Mouse (Mus musculus) thymus, postnatal 10 days (tissue): ENCODE results near the gene Cd151.

Source experiments
- DNase-seq, 2 experiments: peaks; one replicate each; pipeline ENCODE4 v3.0.0; 2021; ENCODE audit warnings: low spot score in 2 of 2

Cd151 gene

GRCm38 (mm10) chr7:141457986-141458660, 9.1 kb upstream of the Cd151 start:
- DNase-seq = peak in 1 of 2 experiments; percentile 56

DNA sequence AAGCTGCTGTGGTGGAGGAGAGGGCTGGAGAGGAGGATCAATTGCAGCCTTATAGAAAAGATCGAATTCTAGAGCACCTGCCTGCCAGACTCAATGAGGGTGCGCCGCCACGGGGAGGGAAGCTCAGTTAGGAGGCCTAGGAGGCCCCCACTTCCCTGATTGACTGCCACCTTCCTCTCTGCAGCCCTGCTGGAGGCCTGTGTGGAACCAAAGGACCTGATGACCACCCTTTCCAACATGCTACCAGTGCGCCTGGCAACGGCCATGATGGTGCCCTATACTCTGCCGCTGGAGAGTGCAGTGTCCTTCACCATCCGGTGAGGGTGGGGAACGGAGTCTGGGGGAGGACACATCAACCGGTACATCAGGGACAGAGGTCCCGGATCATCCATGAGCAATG, 8.5 kb upstream of the Cd151 start:
- no peak for DNase-seq

DNA sequence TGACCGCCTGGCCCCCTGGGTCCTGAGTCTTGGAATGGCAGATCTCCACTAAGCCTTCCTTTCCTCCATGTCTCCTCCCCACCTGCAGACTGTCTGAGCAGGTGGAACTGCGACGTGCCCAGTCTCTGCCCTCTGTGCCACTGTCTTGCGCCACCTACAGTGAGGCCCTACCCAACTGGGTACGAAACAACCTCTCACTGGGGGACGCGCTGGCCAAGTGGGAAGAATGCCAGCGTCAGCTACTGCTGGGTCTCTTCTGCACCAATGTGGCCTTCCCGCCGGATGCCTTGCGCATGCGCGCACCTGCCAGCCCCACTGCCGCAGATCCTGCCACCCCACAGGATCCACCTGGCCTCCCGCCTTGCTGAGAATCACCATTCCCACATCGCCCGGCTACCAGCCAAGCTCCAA, 7.9 kb upstream of the Cd151 start:
- DNase-seq = no peak

- no peak for DNase-seq
Observed at GRCm38 (mm10) chr7:141460001-141460390, 7.2 kb upstream of the Cd151 start.

DNA sequence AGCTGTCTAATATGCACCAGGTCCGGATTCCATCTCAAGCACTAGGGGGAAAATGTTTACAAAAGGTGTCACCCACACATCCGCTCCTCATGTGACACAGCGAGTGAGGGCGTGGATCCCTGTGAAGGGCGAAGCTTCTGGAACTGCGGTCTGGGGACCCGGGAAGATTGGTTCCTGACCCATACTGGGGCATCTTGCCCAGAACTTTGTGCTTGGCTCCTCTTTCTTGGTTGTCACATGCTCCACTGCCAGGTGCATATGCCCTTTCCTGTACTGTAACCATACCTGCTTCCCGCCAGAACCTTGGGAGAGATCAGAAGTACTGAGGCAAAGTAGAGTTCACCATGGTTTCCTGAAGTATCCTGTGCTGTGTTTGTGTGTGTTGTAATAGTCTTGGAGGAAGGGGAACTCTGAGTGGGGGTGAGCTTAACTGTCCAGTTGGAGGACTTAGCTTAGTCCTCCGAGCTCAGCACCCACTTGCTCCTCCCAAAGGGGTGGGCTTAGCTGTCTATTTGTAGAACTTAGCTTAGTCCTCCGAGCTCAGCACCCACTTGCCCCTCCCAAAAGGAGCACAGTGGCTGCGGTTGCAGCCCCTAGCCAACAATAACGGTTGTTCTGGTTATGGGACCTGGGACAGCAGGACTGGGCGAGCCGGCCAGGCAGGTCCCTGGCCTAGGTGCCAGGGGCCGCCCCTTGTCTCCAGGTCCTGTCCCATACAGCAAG, 6.6 kb upstream of the Cd151 start, which contains the start of gene Cracr2b:
TSS of gene Cracr2b (plus strand) at position 704 of the 723 bp plus-strand sequence.
- DNase-seq = no peak

- DNase-seq = no peak
Observed at GRCm38 (mm10) chr7:141461521-141462332, 5.5 kb upstream of the Cd151 start.

GRCm38 (mm10) chr7:141462333-141462821, 4.8 kb upstream of the Cd151 start:
- no peak for DNase-seq

GRCm38 (mm10) chr7:141463824-141464602, 3.2 kb upstream of the Cd151 start:
- DNase-seq = no peak

DNA sequence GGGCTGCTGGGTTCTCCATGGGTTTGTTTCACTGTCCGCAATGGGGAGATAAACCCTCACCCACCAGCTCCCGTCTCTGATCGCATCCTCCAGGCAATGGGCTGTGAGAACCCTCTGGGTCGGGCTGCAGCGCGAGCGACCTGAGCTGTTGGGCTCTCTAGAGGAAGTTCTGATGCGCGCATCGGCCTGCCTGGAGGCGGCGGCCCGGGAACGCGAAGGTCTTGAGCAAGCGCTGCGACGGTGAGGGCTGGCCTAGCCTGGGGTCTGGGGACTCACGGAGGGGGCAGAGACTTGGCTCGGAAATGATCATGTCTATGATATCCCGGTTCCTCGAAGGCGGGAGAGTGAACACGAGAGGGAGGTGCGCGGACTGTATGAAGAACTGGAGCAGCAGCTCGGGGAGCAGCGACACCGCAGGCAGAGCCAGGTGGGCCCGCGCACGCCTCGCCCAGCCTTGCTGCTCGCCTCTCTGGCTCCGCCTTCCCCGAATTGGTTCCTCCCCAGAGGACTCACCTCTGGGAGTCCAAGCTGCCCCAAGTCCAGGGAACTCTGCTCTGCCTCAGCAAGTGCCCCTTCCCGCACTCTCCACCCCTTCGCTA, 2.5 kb upstream of the Cd151 start:
- DNase-seq = peak in 1 of 2 experiments; percentile 45

GRCm38 (mm10) chr7:141465388-141466044, 1.7 kb upstream of the Cd151 start:
- DNase-seq = no peak

DNA sequence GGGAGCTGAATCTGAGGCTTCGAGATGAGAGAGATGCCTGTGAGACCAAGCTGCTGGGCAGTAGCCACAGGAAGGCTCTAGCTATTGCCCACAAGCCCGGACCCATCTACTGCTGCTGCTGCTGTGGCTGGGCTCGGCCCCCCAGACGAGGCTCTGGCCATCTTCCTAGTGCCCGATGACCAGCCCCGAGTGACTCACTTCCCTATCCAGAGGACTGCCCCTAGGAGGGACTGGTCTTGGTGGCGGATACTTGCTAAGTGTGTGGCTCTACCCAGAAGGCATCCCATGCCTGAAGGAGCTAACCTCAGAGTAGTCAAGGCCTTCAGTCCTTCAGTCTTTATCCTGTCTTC, 1.2 kb upstream of the Cd151 start:
- DNase-seq = no peak

DNA sequence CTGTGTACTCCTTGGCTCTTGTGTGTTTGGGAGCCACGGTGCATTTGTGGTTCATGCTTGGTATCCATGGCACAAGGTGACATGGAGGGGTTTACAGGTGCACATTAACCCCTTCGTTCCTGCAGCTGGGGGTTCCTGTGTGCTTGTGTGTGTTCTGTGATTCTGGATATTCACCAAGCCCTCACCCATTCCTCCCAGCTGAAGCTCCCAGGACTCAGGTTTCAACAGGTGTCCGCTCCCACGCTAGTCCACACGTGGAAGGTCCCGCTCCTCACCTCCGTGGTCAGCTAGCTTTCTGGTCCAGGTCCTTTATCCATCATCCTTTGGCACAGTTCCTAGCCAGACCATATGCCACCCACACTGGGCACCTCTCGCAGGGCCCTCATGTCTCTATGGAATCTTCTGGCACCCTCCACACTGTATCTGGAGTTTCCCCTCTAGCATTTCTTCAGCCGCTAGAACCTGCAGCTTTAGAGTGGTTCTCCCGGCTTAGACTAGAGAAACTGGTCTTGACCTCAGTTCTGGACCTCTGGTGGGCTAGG, 514 bp upstream of the Cd151 start:
- no peak for DNase-seq

DNA sequence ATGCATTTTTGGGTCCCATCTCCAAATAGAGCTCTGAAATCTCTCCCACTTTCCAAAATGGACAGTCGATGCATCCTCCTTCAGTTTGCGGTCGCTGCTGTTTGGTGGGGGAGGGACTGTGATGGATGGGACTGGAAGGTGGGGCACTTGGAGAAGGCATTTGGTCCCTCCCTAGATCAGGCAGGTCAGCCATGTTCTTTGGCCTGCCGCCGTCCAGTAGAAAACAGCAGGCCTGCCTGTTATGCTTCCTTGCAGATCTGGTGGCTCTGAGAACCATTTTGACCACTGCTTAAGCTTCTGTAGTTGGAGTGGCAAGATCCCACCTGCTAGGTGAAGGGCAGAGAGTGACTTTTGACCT, 951 bp downstream of the Cd151 start:
- no peak for DNase-seq

DNA sequence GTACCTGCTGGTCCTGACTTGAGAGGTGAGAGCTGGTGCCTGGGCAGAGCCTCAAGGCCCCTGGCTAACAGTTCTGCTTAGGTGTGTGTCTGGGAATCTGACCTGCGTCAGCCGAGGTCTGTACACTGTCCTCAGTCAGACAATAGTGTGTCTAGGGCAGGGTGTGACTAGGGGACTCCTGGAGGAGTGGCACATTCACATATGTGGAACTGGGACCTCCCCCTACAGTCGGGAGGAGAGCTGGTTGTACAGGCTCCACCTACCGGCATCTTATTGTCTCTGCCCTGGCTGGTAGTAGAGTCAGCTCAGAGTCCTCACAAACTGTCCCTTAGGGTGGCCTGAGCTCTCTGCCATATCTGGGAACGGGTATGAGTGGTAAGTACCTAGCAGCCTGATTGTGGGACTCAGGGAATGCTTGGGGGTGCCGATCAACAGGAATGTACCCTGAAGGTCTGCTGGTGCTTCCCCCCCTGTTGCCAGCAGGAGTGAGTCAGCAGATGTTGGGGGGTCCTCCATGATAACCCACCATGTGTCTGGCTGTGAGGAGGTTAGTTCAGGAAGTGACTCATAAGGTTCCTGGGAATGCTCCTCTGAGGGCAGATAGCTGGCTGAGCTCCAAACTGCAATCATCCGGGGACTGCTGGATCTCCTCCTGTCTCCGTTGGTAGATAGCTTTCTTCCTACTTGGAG, 1.5 kb downstream of the Cd151 start:
- peak; percentile 42 to 57 for DNase-seq

DNA sequence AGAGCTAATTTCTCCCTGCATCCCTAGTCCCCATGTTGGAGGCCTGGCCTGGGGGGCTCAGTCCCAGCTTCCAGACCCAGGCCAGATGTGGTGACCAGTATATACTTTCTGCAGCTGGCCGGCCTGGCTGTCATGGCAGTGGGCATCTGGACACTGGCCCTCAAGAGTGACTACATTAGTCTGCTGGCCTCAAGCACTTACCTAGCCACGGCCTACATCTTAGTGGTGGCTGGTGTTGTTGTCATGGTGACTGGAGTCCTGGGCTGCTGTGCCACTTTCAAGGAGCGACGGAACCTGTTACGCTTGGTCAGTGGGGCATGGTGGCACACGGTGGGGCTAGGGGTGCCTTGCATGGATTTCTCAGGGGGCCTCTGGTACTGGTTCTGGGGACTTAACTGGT, 2.2 kb downstream of the Cd151 start:
- DNase-seq = no peak

DNA sequence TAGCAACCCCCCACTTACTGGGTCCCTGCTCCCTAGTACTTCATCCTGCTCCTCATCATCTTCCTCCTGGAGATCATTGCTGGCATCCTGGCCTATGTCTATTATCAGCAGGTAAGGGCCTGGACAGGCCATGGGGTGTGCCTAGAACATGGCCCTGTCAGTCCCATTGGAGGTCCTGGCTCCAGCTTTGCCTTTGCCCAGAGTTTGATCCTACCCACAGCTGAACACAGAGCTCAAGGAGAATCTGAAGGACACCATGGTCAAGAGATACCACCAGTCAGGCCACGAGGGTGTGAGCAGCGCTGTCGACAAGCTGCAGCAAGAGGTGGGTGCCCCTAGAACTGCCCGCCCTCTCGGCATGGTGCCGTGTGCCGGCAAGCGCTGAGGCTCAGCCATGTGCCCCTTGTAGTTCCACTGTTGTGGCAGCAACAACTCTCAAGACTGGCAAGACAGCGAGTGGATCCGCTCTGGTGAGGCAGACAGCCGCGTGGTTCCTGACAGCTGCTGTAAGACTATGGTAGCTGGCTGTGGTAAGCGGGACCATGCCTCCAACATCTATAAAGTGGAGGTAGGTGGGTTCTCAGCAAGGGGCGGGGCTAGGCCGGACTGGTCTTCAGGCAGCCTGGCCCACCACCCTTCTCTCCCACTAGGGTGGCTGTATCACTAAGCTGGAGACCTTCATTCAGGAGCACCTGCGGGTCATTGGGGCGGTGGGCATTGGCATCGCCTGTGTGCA, 2.9 kb downstream of the Cd151 start:
- DNase-seq = no peak

DNA sequence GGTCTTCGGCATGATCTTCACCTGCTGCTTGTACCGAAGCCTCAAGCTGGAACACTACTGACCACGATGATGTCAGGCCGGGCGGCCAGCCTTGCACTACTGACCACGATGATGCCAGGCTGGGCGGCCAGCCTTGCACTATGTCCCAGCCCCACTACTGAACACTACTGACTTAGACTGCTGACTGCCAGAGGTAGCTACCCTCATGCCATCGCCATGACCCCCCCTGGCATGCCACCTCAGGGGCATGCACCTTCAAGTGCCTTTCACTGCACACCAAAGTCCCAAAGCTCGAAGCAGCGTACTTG, 3.4 kb downstream of the Cd151 start:
- DNase-seq = no peak

GRCm38 (mm10) chr7:141471236-141471635, 4.0 kb downstream of the Cd151 start:
- DNase-seq = no peak

GRCm38 (mm10) chr7:141472226-141472625, 5.0 kb downstream of the Cd151 start:
- no peak for DNase-seq
